Comparison of ENCODE assay signal across 11 mouse cellular contexts in genomic region chr13:68799777-68800176, GRCm38 (mm10).
DNase-seq lines count a peak whose midpoint lies in the region; ATAC-seq and TF ChIP-seq lines count a peak whose summit lies in the region.
"Had no signal": no experiment of that assay in that cellular context is flagged by ENCODE, and none has a peak within 500 bp of the region (broad histone marks: within the 10 kb centered on the region; RNA-seq: fewer than 3 reads in every experiment).

No protein-coding gene starts in this region.

- H3K9me3 ChIP-seq in hindbrain, postnatal 0 days (ENCODE audit: low read length) = no peaks in the 10 kb centered on the region
- no peaks in the 10 kb centered on the region for H3K9me3 ChIP-seq in hindbrain, embryonic 13.5 days
- H3K9me3 ChIP-seq in midbrain, postnatal 0 days (ENCODE audit: low read length) = no peaks in the 10 kb centered on the region
- H3K9me3 ChIP-seq in midbrain, embryonic 16.5 days (replicated peaks; ENCODE audit: control insufficient read depth, low read length, poor library complexity, severe bottlenecking) = no peaks in the 10 kb centered on the region
- H3K9me3 ChIP-seq: embryonic facial prominence, embryonic 13.5 days; midbrain, embryonic 10.5 days had no signal

- 69% methylated on average over 6 of the region's 6 CpGs for WGBS in hindbrain, postnatal 0 days
- WGBS in hindbrain, embryonic 13.5 days = 65% methylated on average over 6 of the region's 6 CpGs
- 59% methylated on average over 6 of the region's 6 CpGs for WGBS in midbrain, postnatal 0 days
- WGBS in midbrain, embryonic 16.5 days = 69% methylated on average over 6 of the region's 6 CpGs

- no peak for ATAC-seq in hindbrain, postnatal 0 days
- ATAC-seq in hindbrain, embryonic 13.5 days (ENCODE audit: low FRiP score) = no peak
- no peak for ATAC-seq in midbrain, postnatal 0 days (ENCODE audit: low FRiP score)
- no peak for ATAC-seq in midbrain, embryonic 16.5 days

- H3K4me3 ChIP-seq in hindbrain, postnatal 0 days (ENCODE audit: low read length) = no peak overlapping the region
- no peak overlapping the region for H3K4me3 ChIP-seq in hindbrain, embryonic 13.5 days
- no peak overlapping the region for H3K4me3 ChIP-seq in midbrain, postnatal 0 days (ENCODE audit: low read depth, low read length)
- no peak overlapping the region for H3K4me3 ChIP-seq in midbrain, embryonic 16.5 days (ENCODE audit: low read depth, low read length)
- H3K4me3 ChIP-seq: embryonic facial prominence, embryonic 13.5 days; midbrain, embryonic 10.5 days had no signal

- TF ChIP-seq CTCF in hindbrain, postnatal 0 days (IDR thresholded peaks at IDR 0.05; ENCODE audit: low read depth) = peak; percentile 34
- TF ChIP-seq CTCF in midbrain, postnatal 0 days (IDR thresholded peaks at IDR 0.05) = peak; percentile 29

- no peak overlapping the region for H3K4me2 ChIP-seq in hindbrain, postnatal 0 days (ENCODE audit: low read depth, low read length)
- no peak overlapping the region for H3K4me2 ChIP-seq in hindbrain, embryonic 13.5 days
- H3K4me2 ChIP-seq in midbrain, postnatal 0 days (ENCODE audit: low read depth, low read length, poor library complexity, severe bottlenecking) = no peak overlapping the region
- H3K4me2 ChIP-seq in midbrain, embryonic 16.5 days (ENCODE audit: low read length) = no peak overlapping the region
- H3K4me2 ChIP-seq: embryonic facial prominence, embryonic 13.5 days had no signal

- no peaks in the 10 kb centered on the region for H3K27me3 ChIP-seq in hindbrain, postnatal 0 days (ENCODE audit: insufficient read depth, low read length)
- H3K27me3 ChIP-seq in hindbrain, embryonic 13.5 days = no peaks in the 10 kb centered on the region
- no peaks in the 10 kb centered on the region for H3K27me3 ChIP-seq in midbrain, postnatal 0 days (ENCODE audit: insufficient read depth, low read length)
- no peaks in the 10 kb centered on the region for H3K27me3 ChIP-seq in midbrain, embryonic 16.5 days (ENCODE audit: control insufficient read depth, insufficient read depth, low read depth, low read length)
- H3K27me3 ChIP-seq: embryonic facial prominence, embryonic 13.5 days had no signal

- no peaks in the 10 kb centered on the region for H3K36me3 ChIP-seq in hindbrain, postnatal 0 days (ENCODE audit: insufficient read depth, low read length)
- no peaks in the 10 kb centered on the region for H3K36me3 ChIP-seq in hindbrain, embryonic 13.5 days
- H3K36me3 ChIP-seq in midbrain, postnatal 0 days (ENCODE audit: insufficient read depth, low read length) = no peaks in the 10 kb centered on the region
- H3K36me3 ChIP-seq in midbrain, embryonic 16.5 days (ENCODE audit: control insufficient read depth, insufficient read depth, low read length) = no peaks in the 10 kb centered on the region
- H3K36me3 ChIP-seq: embryonic facial prominence, embryonic 13.5 days; midbrain, embryonic 10.5 days had no signal

- no peaks in the 10 kb centered on the region for H3K4me1 ChIP-seq in hindbrain, postnatal 0 days (ENCODE audit: insufficient read depth, low read length)
- no peaks in the 10 kb centered on the region for H3K4me1 ChIP-seq in hindbrain, embryonic 13.5 days (replicated peaks)
- H3K4me1 ChIP-seq in midbrain, postnatal 0 days (ENCODE audit: insufficient read depth, low read length) = no peaks in the 10 kb centered on the region
- H3K4me1 ChIP-seq in midbrain, embryonic 16.5 days (ENCODE audit: control insufficient read depth, insufficient read depth, low read length) = no peaks in the 10 kb centered on the region
- H3K4me1 ChIP-seq: embryonic facial prominence, embryonic 13.5 days; midbrain, embryonic 10.5 days had no signal

- DNase-seq in hindbrain, postnatal 0 days (ENCODE audit: low spot score) = no peak
- no peak for DNase-seq in midbrain, postnatal 0 days (ENCODE audit: low spot score)
- DNase-seq in ZHBTc4 (ENCODE audit: low read depth, low spot score) = peak; percentile 63
- DNase-seq in lung, postnatal 36 days = peak; percentile 15
- DNase-seq in spleen, postnatal 14 days (ENCODE audit: low spot score in 2 of 2) = no peak
- no peak for DNase-seq in spleen, adult 12 weeks (ENCODE audit: low spot score)
- DNase-seq: heart, adult 11 months had no signal

- no peak overlapping the region for H3K9ac ChIP-seq in hindbrain, postnatal 0 days (replicated peaks; ENCODE audit: low read length)
- H3K9ac ChIP-seq in hindbrain, embryonic 13.5 days = no peak overlapping the region
- H3K9ac ChIP-seq in midbrain, postnatal 0 days (replicated peaks; ENCODE audit: low read length, poor library complexity, severe bottlenecking) = no peak overlapping the region
- H3K9ac ChIP-seq in midbrain, embryonic 16.5 days (ENCODE audit: low read depth, low read length) = no peak overlapping the region
- H3K9ac ChIP-seq: embryonic facial prominence, embryonic 13.5 days had no signal

- no peak overlapping the region for H3K27ac ChIP-seq in hindbrain, postnatal 0 days
- no peak overlapping the region for H3K27ac ChIP-seq in hindbrain, embryonic 13.5 days
- no peak overlapping the region for H3K27ac ChIP-seq in midbrain, postnatal 0 days (ENCODE audit: low read depth, low read length)
- H3K27ac ChIP-seq in midbrain, embryonic 16.5 days (ENCODE audit: low read length) = no peak overlapping the region
- H3K27ac ChIP-seq: embryonic facial prominence, embryonic 13.5 days; midbrain, embryonic 10.5 days had no signal

Comparison
In these comparisons a context has a peak if more than half of its experiments do, and no peak if none do; other contexts are left out.
1. DNase-seq: peak in ZHBTc4 (single experiment) and lung, postnatal 36 days (single experiment); none in hindbrain, postnatal 0 days (single experiment), midbrain, postnatal 0 days (single experiment), spleen, postnatal 14 days (0 of 2) and spleen, adult 12 weeks (single experiment).